Mouse (Mus musculus): ENCODE results near the gene Col4a3.
A peak's percentile ranks its signal among the peaks of the same experiment; 100 is the strongest.

GRCm38 (mm10) chr1:82554443-82554850 is 32.3 kb upstream of the Col4a3 start:
- peak; percentile 65 for TF ChIP-seq CTCF (conservative IDR thresholded peaks at IDR 0.05; ENCODE audit: low read length)
- no peak for TF ChIP-seq NANOG (IDR thresholded peaks at IDR 0.05; ENCODE audit: borderline replicate concordance, low read length)

Measured in E14TG2a.4 (cell line).